Mouse (Mus musculus) MEL (cell line): Measurements from ENCODE around the gene Susd6. TPM values are rescaled to one million over a fixed set of nuclear protein-coding genes. Genes with fewer than 3 reads are reported as not detected.

Source experiments
- DNase-seq: peaks from one replicate; pipeline ENCODE4 v3.0.0; 2011; ENCODE audit warnings: low read depth, low spot score
- H3K27ac ChIP-seq: 2 replicates; pipeline ENCODE4 v1.5.1; 2012; ENCODE audit warnings: low read depth, mild to moderate bottlenecking, control low read depth, low read length, moderate library complexity; ENCODE audit not compliant: control insufficient read depth
- H3K27me3 ChIP-seq, 2 experiments: fragments of 150-350 bp in 1 of 2; sonication (generic) in 1 of 2; 2 replicates each; pipeline ENCODE4 v1.6.1; 2012; ENCODE audit warnings: low read length in 2 of 2, mild to moderate bottlenecking in 2 of 2, improper control_type of control experiment in 1 of 2, moderate library complexity in 1 of 2; ENCODE audit not compliant: insufficient read depth in 2 of 2, control insufficient read depth in 1 of 2
- H3K36me3 ChIP-seq, 2 experiments: 2 replicates each; pipeline ENCODE4 v1.6.1; 2012 to 2014; ENCODE audit warnings: low read length in 2 of 2, improper control_type of control experiment in 1 of 2, inconsistent platforms in 1 of 2, mild to moderate bottlenecking in 1 of 2; ENCODE audit not compliant: insufficient read depth in 2 of 2, control insufficient read depth in 1 of 2
- H3K4me1 ChIP-seq, 2 experiments: fragments of 150-350 bp in 1 of 2; sonication (generic) in 1 of 2; 2 replicates each; pipeline ENCODE4 v1.6.1; 2012; ENCODE audit warnings: low read length in 2 of 2, improper control_type of control experiment in 1 of 2, mild to moderate bottlenecking in 1 of 2; ENCODE audit not compliant: insufficient read depth in 2 of 2, control insufficient read depth in 1 of 2
- H3K4me3 ChIP-seq, 2 experiments: fragments of 150-350 bp in 1 of 2; sonication (generic) in 1 of 2; 2 replicates each; pipeline ENCODE4 v1.5.1; 2012; ENCODE audit warnings: low read depth in 2 of 2, low read length in 2 of 2, mild to moderate bottlenecking in 2 of 2, moderate library complexity in 2 of 2, control low read depth in 1 of 2, improper control_type of control experiment in 1 of 2; ENCODE audit not compliant: control insufficient read depth in 1 of 2, insufficient read depth in 1 of 2
- H3K79me2 ChIP-seq: 2 replicates; pipeline ENCODE4 v1.6.1; 2012; ENCODE audit warnings: mild to moderate bottlenecking, low read length, moderate library complexity; ENCODE audit not compliant: control insufficient read depth, poor library complexity, insufficient read depth
- H3K9ac ChIP-seq: 2 replicates; pipeline ENCODE4 v1.6.1; 2012; ENCODE audit warnings: low read depth, mild to moderate bottlenecking, control low read depth, low read length, moderate library complexity; ENCODE audit not compliant: control insufficient read depth, poor library complexity, severe bottlenecking
- H3K9me3 ChIP-seq: fragments of 150-350 bp; sonication (generic); replicated peaks from 2 replicates; pipeline ENCODE4 v1.6.1; 2012; ENCODE audit warnings: mild to moderate bottlenecking, low read length, improper control_type of control experiment, moderate library complexity; ENCODE audit not compliant: insufficient read depth
- BHLHE40 ChIP-seq: IDR thresholded peaks from 2 replicates; pipeline ENCODE4 v1.6.1; 2012; ENCODE audit warnings: low read depth, mild to moderate bottlenecking, inconsistent platforms, low read length, improper control_type of control experiment, borderline replicate concordance
- CHD2 ChIP-seq: IDR thresholded peaks from 2 replicates; pipeline ENCODE4 v1.6.1; 2011; ENCODE audit warnings: low read length, improper control_type of control experiment
- CTCF ChIP-seq, 3 experiments: IDR thresholded peaks in 2 of 3; conservative IDR thresholded peaks in 1 of 3; 2 replicates each; pipeline ENCODE4 v1.5.1; 2011 to 2012; ENCODE audit warnings: low read length in 3 of 3, low read depth in 2 of 3, mild to moderate bottlenecking in 2 of 3, improper control_type of control experiment in 1 of 3, inconsistent platforms in 1 of 3, mixed read lengths in 1 of 3, moderate library complexity in 1 of 3; ENCODE audit not compliant: control insufficient read depth in 1 of 3, insufficient read depth in 1 of 3, poor library complexity in 1 of 3, severe bottlenecking in 1 of 3
- ELF1 ChIP-seq: IDR thresholded peaks from 2 replicates; pipeline ENCODE4 v1.6.1; 2014; ENCODE audit warnings: low read depth, mild to moderate bottlenecking, inconsistent platforms, low read length, improper control_type of control experiment, moderate library complexity
- EP300 ChIP-seq, 2 experiments: IDR thresholded peaks; 2 replicates each; pipeline ENCODE4 v1.6.1; 2011; ENCODE audit warnings: improper control_type of control experiment in 2 of 2, low read length in 2 of 2, low read depth in 1 of 2, mild to moderate bottlenecking in 1 of 2
- GABPA ChIP-seq: IDR thresholded peaks from 2 replicates; pipeline ENCODE4 v1.6.1; 2012; ENCODE audit warnings: low read depth, mild to moderate bottlenecking, inconsistent platforms, low read length, improper control_type of control experiment, moderate library complexity
- GATA1 ChIP-seq: IDR thresholded peaks from 2 replicates; pipeline ENCODE4 v1.6.1; 2011; ENCODE audit warnings: low read depth, low read length, improper control_type of control experiment
- HCFC1 ChIP-seq: IDR thresholded peaks from 2 replicates; pipeline ENCODE4 v1.6.1; 2012; ENCODE audit warnings: low read depth, mild to moderate bottlenecking, inconsistent platforms, low read length, improper control_type of control experiment, moderate library complexity
- JUND ChIP-seq: IDR thresholded peaks from 2 replicates; pipeline ENCODE4 v1.6.1; 2011; ENCODE audit warnings: low read depth, mild to moderate bottlenecking, improper control_type of control experiment, low read length
- MAFK ChIP-seq: IDR thresholded peaks from 2 replicates; pipeline ENCODE4 v1.6.1; 2011; ENCODE audit warnings: low read depth, mild to moderate bottlenecking, low read length, improper control_type of control experiment, borderline replicate concordance
- MAX ChIP-seq: IDR thresholded peaks from 2 replicates; pipeline ENCODE4 v1.6.1; 2011; ENCODE audit warnings: low read length, improper control_type of control experiment
- MEF2A ChIP-seq: IDR thresholded peaks from 2 replicates; pipeline ENCODE4 v1.6.1; 2014; ENCODE audit warnings: low read depth, mild to moderate bottlenecking, inconsistent platforms, low read length, improper control_type of control experiment; ENCODE audit not compliant: poor library complexity, insufficient replicate concordance, severe bottlenecking; ENCODE audit errors: extremely low read depth
- NELFE ChIP-seq: IDR thresholded peaks from 2 replicates; pipeline ENCODE4 v1.6.1; 2011; ENCODE audit warnings: low read depth, low read length, improper control_type of control experiment
- NRF1 ChIP-seq: IDR thresholded peaks from 2 replicates; pipeline ENCODE4 v1.6.1; 2014; ENCODE audit warnings: low read depth, mild to moderate bottlenecking, inconsistent platforms, low read length, improper control_type of control experiment, moderate library complexity; ENCODE audit not compliant: poor library complexity, insufficient read depth, severe bottlenecking
- POLR2A ChIP-seq, 2 experiments: IDR thresholded peaks; 2 replicates each; pipeline ENCODE4 v1.6.1; 2011 to 2012; ENCODE audit warnings: low read length in 2 of 2, mild to moderate bottlenecking in 2 of 2, control low read depth in 1 of 2, improper control_type of control experiment in 1 of 2, low read depth in 1 of 2, moderate library complexity in 1 of 2; ENCODE audit not compliant: control insufficient read depth in 1 of 2, insufficient read depth in 1 of 2, poor library complexity in 1 of 2
- RAD21 ChIP-seq: IDR thresholded peaks from 2 replicates; pipeline ENCODE4 v1.6.1; 2011; ENCODE audit warnings: mild to moderate bottlenecking, low read depth, low read length, improper control_type of control experiment
- RCOR1 ChIP-seq: IDR thresholded peaks from 2 replicates; pipeline ENCODE4 v1.6.1; 2012; ENCODE audit warnings: low read depth, mild to moderate bottlenecking, inconsistent platforms, low read length, improper control_type of control experiment
- SMC3 ChIP-seq: IDR thresholded peaks from 2 replicates; pipeline ENCODE4 v1.6.1; 2011; ENCODE audit warnings: low read depth, low read length, improper control_type of control experiment
- TAL1 ChIP-seq: IDR thresholded peaks from 2 replicates; pipeline ENCODE4 v1.6.1; 2012; ENCODE audit warnings: mild to moderate bottlenecking, inconsistent platforms, low read length, moderate library complexity, mixed read lengths
- TBP ChIP-seq: IDR thresholded peaks from 2 replicates; pipeline ENCODE4 v1.8.0; 2011; ENCODE audit warnings: low read depth, low read length, improper control_type of control experiment
- TCF12 ChIP-seq: IDR thresholded peaks from 2 replicates; pipeline ENCODE4 v1.6.1; 2014; ENCODE audit warnings: low read depth, mild to moderate bottlenecking, inconsistent platforms, low read length, improper control_type of control experiment, moderate library complexity
- USF1 ChIP-seq: IDR thresholded peaks from 2 replicates; pipeline ENCODE4 v1.6.1; 2014; ENCODE audit warnings: low read depth, mild to moderate bottlenecking, inconsistent platforms, low read length, improper control_type of control experiment, moderate library complexity
- ZKSCAN1 ChIP-seq: IDR thresholded peaks from 2 replicates; pipeline ENCODE4 v1.6.1; 2012; ENCODE audit warnings: low read depth, mild to moderate bottlenecking, inconsistent platforms, low read length, improper control_type of control experiment, moderate library complexity
- ZNF384 ChIP-seq: IDR thresholded peaks from 2 replicates; pipeline ENCODE4 v1.6.1; 2012; ENCODE audit warnings: low read depth, mild to moderate bottlenecking, inconsistent platforms, low read length, improper control_type of control experiment
- polyA plus RNA-seq, 2 experiments: library from polyadenylated mRNA; stranded (reverse) in 1 of 2; unstranded in 1 of 2; fragments of >175 nt in 1 of 2; fragments of >200 nt in 1 of 2; gene quantifications; 2 replicates each; pipeline versions ENCODE4 v1.2.1 to v1.2.4; 2012; ENCODE audit warnings: low replicate concordance in 2 of 2, low read depth in 1 of 2; ENCODE audit not compliant: insufficient read length in 2 of 2, insufficient read depth in 1 of 2, missing spikeins in 1 of 2
- total RNA-seq: library from RNA; depleted of rRNA; stranded (reverse); fragments of 300-350 nt; gene quantifications from 2 replicates; pipeline ENCODE4 v1.2.3, GENCODE M21; 2012

Gene Susd6
- total and polyA plus RNA-seq, 3 experiments, result 12.2 to 22.4 TPM; not detected in 1

DNA sequence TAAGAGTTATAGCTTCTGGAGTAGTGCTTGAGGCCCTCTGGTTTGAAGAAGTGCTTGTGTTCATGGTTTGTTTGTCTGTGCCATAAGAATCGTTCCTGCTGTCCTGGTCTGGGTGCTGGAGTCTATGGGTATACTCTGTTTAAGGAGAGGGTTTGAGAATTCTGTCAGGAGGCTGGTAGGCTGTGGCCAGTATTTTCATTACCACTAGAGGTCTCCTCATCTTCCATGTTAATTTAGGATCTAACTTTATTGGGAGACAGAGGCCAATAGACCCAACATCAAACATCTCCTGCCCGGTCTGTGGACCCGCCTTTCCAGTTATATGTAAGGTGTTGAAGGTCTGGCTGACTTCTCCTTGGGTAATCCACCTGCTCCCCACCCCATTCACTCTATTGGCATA lies 7.4 kb upstream of the Susd6 start:
- TF ChIP-seq RAD21 (no peak; the same call in 1 of the 2 replicates), TAL1 (no peak), CTCF (IDR thresholded peaks at IDR 0.05 in 2 of 3, conservative IDR thresholded peaks at IDR 0.05 in 1 of 3; ENCODE audit: control insufficient read depth in 1 of 3, insufficient read depth in 1 of 3, low read depth in 2 of 3, low read length in 3 of 3, poor library complexity in 1 of 3, severe bottlenecking in 1 of 3) (peak in 1 of 3 experiments; percentile 38; a peak in 2 of 6 replicates)
- no peaks in the 10 kb centered on the region for H3K27me3 ChIP-seq
- H3K4me3 ChIP-seq, result no peak overlapping the region
- H3K79me2 ChIP-seq, result no peaks in the 10 kb centered on the region; the same call in 1 of the 2 replicates
- H3K36me3 ChIP-seq, result peaks cover 0 to 38% of the 10 kb centered on the region in 2 experiments; a peak in 2 of 4 replicates
- peaks cover 20 to 50% of the 10 kb centered on the region in 2 experiments for H3K4me1 ChIP-seq
- H3K27ac ChIP-seq, result no peak overlapping the region
- no peak overlapping the region for H3K9ac ChIP-seq
- no peaks in the 10 kb centered on the region for H3K9me3 ChIP-seq
- no peak for DNase-seq

DNA sequence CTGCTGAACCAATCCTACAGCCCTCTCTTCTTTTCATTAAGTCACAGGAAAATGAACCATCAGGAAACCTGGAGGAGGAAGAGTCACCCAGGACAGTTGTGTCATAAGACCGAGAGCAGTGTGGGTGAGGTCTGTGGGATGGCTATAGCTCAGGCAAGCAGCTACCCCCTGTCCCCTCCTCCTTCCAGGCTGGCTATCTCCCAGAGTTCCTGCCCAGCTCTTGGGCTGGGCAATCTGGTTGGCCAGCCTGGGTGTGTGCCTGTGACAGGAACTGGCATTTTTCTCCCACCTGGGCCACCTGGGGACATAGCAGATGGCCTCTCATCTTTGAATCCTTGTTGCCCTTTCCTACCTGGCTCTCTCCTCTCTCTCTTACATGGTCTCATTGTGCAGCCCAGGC lies 6.4 kb upstream of the Susd6 start:
- Histone ChIP-seq H3K9ac (no peak overlapping the region), H3K4me1 (peaks cover 17 to 53% of the 10 kb centered on the region in 2 experiments), H3K9me3 (no peaks in the 10 kb centered on the region), H3K4me3 (no peak overlapping the region), H3K27me3 (no peaks in the 10 kb centered on the region), H3K27ac (no peak overlapping the region), H3K79me2 (no peaks in the 10 kb centered on the region), H3K36me3 (peaks cover 0 to 38% of the 10 kb centered on the region in 2 experiments; a peak in 2 of 4 replicates)
- TF ChIP-seq NRF1 (no peak), POLR2A (IDR thresholded peaks at IDR 0.05; ENCODE audit: control insufficient read depth in 1 of 2, insufficient read depth in 1 of 2, low read depth in 1 of 2, low read length in 2 of 2, poor library complexity in 1 of 2) (no peak), TBP (no peak), CTCF (IDR thresholded peaks at IDR 0.05 in 2 of 3, conservative IDR thresholded peaks at IDR 0.05 in 1 of 3; ENCODE audit: control insufficient read depth in 1 of 3, insufficient read depth in 1 of 3, low read depth in 2 of 3, low read length in 3 of 3, poor library complexity in 1 of 3, severe bottlenecking in 1 of 3) (no peak)
- no peak for DNase-seq

DNA sequence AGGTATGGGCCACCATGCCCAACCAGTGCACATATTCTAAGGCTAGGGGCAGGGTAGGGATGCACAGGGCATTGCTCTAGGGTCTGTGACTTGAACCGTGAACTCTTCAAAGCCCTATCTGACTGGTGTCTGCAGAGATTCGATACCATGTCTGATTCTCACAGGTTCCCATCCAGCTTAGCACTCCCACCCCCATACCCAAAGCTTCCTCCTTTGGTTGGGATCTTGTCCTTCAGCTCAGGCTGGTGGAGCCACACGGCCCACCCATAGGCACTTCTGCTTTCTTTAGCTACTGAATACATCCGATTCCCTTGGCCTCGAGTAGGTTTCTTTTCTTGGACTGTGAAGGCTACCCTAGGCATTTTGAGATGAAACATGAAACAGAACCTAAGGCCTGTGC lies 5.3 kb upstream of the Susd6 start:
- Histone ChIP-seq H3K9ac (peak overlapping the region; percentile 33; the same call in 1 of the 2 replicates), H3K27me3 (no peaks in the 10 kb centered on the region), H3K4me1 (peaks cover 15 to 48% of the 10 kb centered on the region in 2 experiments), H3K9me3 (no peaks in the 10 kb centered on the region), H3K27ac (peak overlapping the region; percentile 71), H3K79me2 (no peaks in the 10 kb centered on the region), H3K36me3 (peaks cover 0 to 34% of the 10 kb centered on the region in 2 experiments; a peak in 2 of 4 replicates), H3K4me3 (no peak overlapping the region)
- DNase-seq, result peak; percentile 85
- TF ChIP-seq MEF2A (no peak), ZKSCAN1 (no peak), SMC3 (no peak), HCFC1 (0 out of 2 replicates have a peak, but pooled peaks have one; percentile 7), EP300 (IDR thresholded peaks at IDR 0.05; ENCODE audit: low read depth in 1 of 2, low read length in 2 of 2) (peak; percentile 45 to 52), GABPA (no peak), CTCF (IDR thresholded peaks at IDR 0.05 in 2 of 3, conservative IDR thresholded peaks at IDR 0.05 in 1 of 3; ENCODE audit: control insufficient read depth in 1 of 3, insufficient read depth in 1 of 3, low read depth in 2 of 3, low read length in 3 of 3, poor library complexity in 1 of 3, severe bottlenecking in 1 of 3) (no peak), GATA1 (peak; percentile 56), TAL1 (peak; percentile 56), TCF12 (peak; percentile 67), MAFK (no peak), CHD2 (no peak), MAX (0 out of 2 replicates have a peak, but pooled peaks have one; percentile 36), RCOR1 (peak; percentile 81), ZNF384 (no peak), BHLHE40 (no peak), USF1 (no peak), JUND (no peak), ELF1 (no peak), NELFE (no peak), RAD21 (no peak), POLR2A (IDR thresholded peaks at IDR 0.05; ENCODE audit: control insufficient read depth in 1 of 2, insufficient read depth in 1 of 2, low read depth in 1 of 2, low read length in 2 of 2, poor library complexity in 1 of 2) (no peak)
